Mouse (Mus musculus) ES-E14 (cell line): Measurements from ENCODE around the gene Fry. TPM values are rescaled to one million over a fixed set of nuclear protein-coding genes. Genes with fewer than 3 reads are reported as not detected.

Experiments
- DNase-seq: peaks from one replicate; pipeline ENCODE4 v3.0.0-alpha.2; 2013; ENCODE audit warnings: low read depth, low spot score
- H3K27ac ChIP-seq: 2 replicates; pipeline ENCODE4 v1.5.1; 2012; ENCODE audit warnings: low read depth, mild to moderate bottlenecking, low read length, moderate library complexity, mixed read lengths; ENCODE audit not compliant: poor library complexity, insufficient read depth, severe bottlenecking
- H3K36me3 ChIP-seq: 2 replicates; pipeline ENCODE4 v1.6.1; 2012; ENCODE audit warnings: mild to moderate bottlenecking, low read length, moderate library complexity, mixed read lengths; ENCODE audit not compliant: control insufficient read depth, poor library complexity, insufficient read depth, severe bottlenecking
- H3K4me1 ChIP-seq, 2 experiments: fragments of 150-350 bp in 1 of 2; sonication (generic) in 1 of 2; 2 replicates each; pipeline ENCODE4 v1.6.1; 2012; ENCODE audit warnings: low read length in 2 of 2, mild to moderate bottlenecking in 1 of 2, mixed read lengths in 1 of 2; ENCODE audit not compliant: control insufficient read depth in 2 of 2, insufficient read depth in 2 of 2, poor library complexity in 1 of 2
- H3K4me3 ChIP-seq, 2 experiments: fragments of 150-350 bp in 1 of 2; sonication (generic) in 1 of 2; 2 replicates each; pipeline ENCODE4 v1.5.1; 2012; ENCODE audit warnings: low read length in 2 of 2, low read depth in 1 of 2, mild to moderate bottlenecking in 1 of 2, mixed read lengths in 1 of 2; ENCODE audit not compliant: insufficient read depth in 1 of 2, poor library complexity in 1 of 2, severe bottlenecking in 1 of 2
- H3K9ac ChIP-seq: 2 replicates; pipeline ENCODE4 v1.6.1; 2012; ENCODE audit warnings: low read depth, mild to moderate bottlenecking, low read length, mixed read lengths; ENCODE audit not compliant: poor library complexity, insufficient read depth, severe bottlenecking
- H3K9me3 ChIP-seq: fragments of 150-350 bp; sonication (generic); 2 replicates; pipeline ENCODE4 v1.6.1; 2012; ENCODE audit warnings: low read depth, mild to moderate bottlenecking, low read length; ENCODE audit not compliant: control insufficient read depth, insufficient read depth
- CHD2 ChIP-seq: IDR thresholded peaks from 2 replicates; pipeline ENCODE4 v1.6.1; 2014; ENCODE audit warnings: mild to moderate bottlenecking, low read depth, low read length, inconsistent platforms
- HCFC1 ChIP-seq: IDR thresholded peaks from 2 replicates; pipeline ENCODE4 v1.6.1; 2012; ENCODE audit warnings: low read length, inconsistent platforms, borderline replicate concordance; ENCODE audit not compliant: insufficient read depth
- MAFK ChIP-seq: IDR thresholded peaks from 2 replicates; pipeline ENCODE4 v1.6.1; 2014; ENCODE audit warnings: mild to moderate bottlenecking, low read depth, low read length, inconsistent platforms; ENCODE audit not compliant: insufficient read depth
- ZC3H11A ChIP-seq: IDR thresholded peaks from 2 replicates; pipeline ENCODE4 v1.6.1; 2012; ENCODE audit warnings: low read depth, mild to moderate bottlenecking, inconsistent platforms, low read length, borderline replicate concordance
- ZNF384 ChIP-seq: IDR thresholded peaks from 2 replicates; pipeline ENCODE4 v1.6.1; 2012; ENCODE audit warnings: low read depth, low read length, inconsistent platforms
- in situ Hi-C, 2 experiments: fragments of 600-800 bp; cut with MboI; formaldehyde crosslinking; loops; one replicate each; pipeline ENCODE4 v1.15.1; 2025; ENCODE audit warnings: low sequenced_read_pairs in 2 of 2, inconsistent platforms in 1 of 2; ENCODE audit not compliant: unreplicated experiment in 2 of 2
- total RNA-seq: library from RNA; depleted of rRNA; stranded (reverse); fragments of 300-350 nt; gene quantifications from 2 replicates; pipeline ENCODE4 v1.2.3, GENCODE M21; 2012

The Fry gene
- total RNA-seq, 1 experiment = 8.4 TPM

- Histone ChIP-seq H3K9me3 (no peaks in the 10 kb centered on the region), H3K27ac (no peak overlapping the region), H3K4me1 (0 out of 4 replicates have a peak, but pooled peaks cover 0 to 1% of the 10 kb centered on the region in 2 experiments), H3K9ac (no peak overlapping the region), H3K4me3 (peak overlapping the region; percentile 18 to 49; a peak in 3 of 4 replicates), H3K36me3 (no peaks in the 10 kb centered on the region)
- in situ Hi-C loops = no loop called here
- no peak for DNase-seq
- TF ChIP-seq CHD2 = no peak
- TF ChIP-seq ZNF384 = 0 out of 2 replicates have a peak, but pooled peaks have one; percentile 40
- TF ChIP-seq MAFK = no peak
- TF ChIP-seq HCFC1 = no peak
Measured at GRCm38 (mm10) chr5:150290494-150291199, 172.2 kb downstream of the Fry start.

GRCm38 (mm10) chr5:150291216-150291615, 172.8 kb downstream of the Fry start:
- no peak for DNase-seq
- Histone ChIP-seq H3K9me3 (no peaks in the 10 kb centered on the region), H3K4me3 (peak overlapping the region; percentile 18 to 49; a peak in 3 of 4 replicates), H3K36me3 (no peaks in the 10 kb centered on the region), H3K27ac (no peak overlapping the region), H3K4me1 (0 out of 4 replicates have a peak, but pooled peaks cover 0 to 1% of the 10 kb centered on the region in 2 experiments), H3K9ac (no peak overlapping the region)
- TF ChIP-seq ZC3H11A = no peak
- no peak for TF ChIP-seq HCFC1
- no peak for TF ChIP-seq MAFK
- TF ChIP-seq CHD2 = no peak
- TF ChIP-seq ZNF384 = no peak
- in situ Hi-C loops = no loop called here

GRCm38 (mm10) chr5:150292186-150292585, 173.7 kb downstream of the Fry start:
- in situ Hi-C loops = no loop called here
- no peak for TF ChIP-seq ZC3H11A
- TF ChIP-seq ZNF384 = no peak
- no peak for TF ChIP-seq MAFK
- no peak for TF ChIP-seq CHD2
- no peak for TF ChIP-seq HCFC1
- Histone ChIP-seq H3K4me1 (0 out of 4 replicates have a peak, but pooled peaks cover 0 to 1% of the 10 kb centered on the region in 2 experiments), H3K9me3 (no peaks in the 10 kb centered on the region), H3K4me3 (no peak overlapping the region), H3K27ac (no peak overlapping the region), H3K9ac (no peak overlapping the region), H3K36me3 (no peaks in the 10 kb centered on the region)
- no peak for DNase-seq

- in situ Hi-C loops = no loop called here
Measured at GRCm38 (mm10) chr5:150294306-150294705, 175.9 kb downstream of the Fry start.

More at GRCm38 (mm10) chr5:150294306-150294705, 175.9 kb downstream of the Fry start:
- H3K4me3 ChIP-seq = no peak overlapping the region
- no peak for DNase-seq
- H3K9ac ChIP-seq = no peak overlapping the region
- H3K4me1 ChIP-seq = 0 out of 4 replicates have a peak, but pooled peaks cover 0 to 1% of the 10 kb centered on the region in 2 experiments
- H3K36me3 ChIP-seq = no peaks in the 10 kb centered on the region
- H3K27ac ChIP-seq = no peak overlapping the region
- no peaks in the 10 kb centered on the region for H3K9me3 ChIP-seq
- TF ChIP-seq HCFC1 (no peak), ZC3H11A (no peak), CHD2 (no peak), MAFK (no peak), ZNF384 (no peak)
